Mouse (Mus musculus) neural tube, embryonic 12.5 days (tissue): ENCODE results near the gene Duxbl1. TPM values are rescaled to one million over a fixed set of nuclear protein-coding genes. Genes with fewer than 3 reads are reported as not detected.
"Not testable (repeated sequence)": the region's sequence is repeated elsewhere in the genome, so short reads cannot be mapped to it uniquely, and the experiment has no call there.

ENCODE experiments used
- ATAC-seq: fragments of 200-750 bp; cut with Nextera tagmentation; 2 replicates; pipeline ENCODE4 v1.8.0; 2017; ENCODE audit warnings: low read depth, mild to moderate bottlenecking, moderate TSS enrichment, moderate library complexity; ENCODE audit not compliant: low FRiP score
- H3K27ac ChIP-seq: fragments of 300-500 bp; sonication (generic); 2 replicates; pipeline ENCODE4 v1.5.1; 2016
- H3K27me3 ChIP-seq: fragments of 300-500 bp; sonication (generic); replicated peaks from 2 replicates; pipeline ENCODE4 v1.6.1; 2016; ENCODE audit warnings: mild to moderate bottlenecking
- H3K36me3 ChIP-seq: fragments of 300-500 bp; sonication (generic); 2 replicates; pipeline ENCODE4 v1.6.1; 2016; ENCODE audit warnings: mild to moderate bottlenecking
- H3K4me1 ChIP-seq: fragments of 300-500 bp; sonication (generic); 2 replicates; pipeline ENCODE4 v1.6.1; 2016
- H3K4me2 ChIP-seq: fragments of 300-500 bp; sonication (generic); replicated peaks from 2 replicates; pipeline ENCODE4 v1.6.1; 2016; ENCODE audit warnings: mild to moderate bottlenecking
- H3K4me3 ChIP-seq: fragments of 300-500 bp; sonication (generic); 2 replicates; pipeline ENCODE4 v1.5.1; 2016
- H3K9ac ChIP-seq: fragments of 300-500 bp; sonication (generic); 2 replicates; pipeline ENCODE4 v1.6.1; 2016; ENCODE audit warnings: mild to moderate bottlenecking
- H3K9me3 ChIP-seq: fragments of 300-500 bp; sonication (generic); 2 replicates; pipeline ENCODE4 v1.6.1; 2016; ENCODE audit warnings: mild to moderate bottlenecking
- WGBS: fragments of 180-500 bp; shearing (Covaris S2); methylation state at CpG from one replicate; pipeline ENCODE4 v1.1.7; 2016; 5-methylcytosine and 5-hydroxymethylcytosine counted together
- polyA plus RNA-seq: library from polyadenylated mRNA; unstranded; fragments of >200 nt; fragmentation: Nextera tagmentation; extraction: Ambion mirVana; gene quantifications from 2 replicates; pipeline ENCODE4 v1.2.1, GENCODE M21; 2016

Duxbl1 gene
- polyA plus RNA-seq, 1 experiment from 2014 or later, result 5.4 TPM

- H3K9ac ChIP-seq, ATAC-seq, H3K4me3 ChIP-seq, H3K36me3 ChIP-seq, H3K4me1 ChIP-seq, H3K4me2 ChIP-seq, H3K27ac ChIP-seq, H3K27me3 ChIP-seq, H3K9me3 ChIP-seq: not testable (repeated sequence)
- no CpG with 5 or more reads among the region's 6 CpGs for WGBS
Observed at GRCm38 (mm10) chr14:26035439-26035838, 57.1 kb downstream of the Duxbl1 start.

Other genes starting within 250 kb of the Duxbl1 start
- 21.5 and 22.2 TPM in 2 replicates for gene Zcchc24, start 209.5 kb upstream of the Duxbl1 start, polyA plus RNA-seq
- 3.1 and 3.6 TPM in 2 replicates for gene Anxa11, start 136.4 kb upstream of the Duxbl1 start, polyA plus RNA-seq
- gene Plac9a, start 75.5 kb upstream of the Duxbl1 start, polyA plus RNA-seq, result not detected in 2 replicates
- 2.1 and 3.2 TPM in 2 replicates for gene Tmem254a, start 50.9 kb upstream of the Duxbl1 start, polyA plus RNA-seq
- not detected in 2 replicates for gene Cphx1, start 40.3 kb upstream of the Duxbl1 start, polyA plus RNA-seq
- 0.64 and 2.6 TPM in 2 replicates for gene Gm9780, start 64.1 kb downstream of the Duxbl1 start, polyA plus RNA-seq
- 17.6 and 19.4 TPM in 2 replicates for gene Tmem254c, start 88.8 kb downstream of the Duxbl1 start, polyA plus RNA-seq
- gene Cphx2, start 102.9 kb downstream of the Duxbl1 start, polyA plus RNA-seq, result not detected in 2 replicates
- not detected in 2 replicates for gene Cphx3, start 103.7 kb downstream of the Duxbl1 start, polyA plus RNA-seq
- gene Duxbl2, start 139.8 kb downstream of the Duxbl1 start, polyA plus RNA-seq, result 1.6 and 4.7 TPM in 2 replicates
- 1.1 and 2.4 TPM in 2 replicates for gene Plac9b, start 203.9 kb downstream of the Duxbl1 start, polyA plus RNA-seq
- gene Tmem254b, start 228.5 kb downstream of the Duxbl1 start, polyA plus RNA-seq, result 19.0 and 21.4 TPM in 2 replicates